Mouse (Mus musculus) kidney, adult 2 months (tissue): ENCODE measurements around the gene Smad6.

Experiments used
- CTCF ChIP-seq: fragments of 200-500 bp; conservative IDR thresholded peaks from 2 replicates; pipeline ENCODE4 v1.5.1; 2011; ENCODE audit warnings: low read depth, mild to moderate bottlenecking, control low read depth, low read length, moderate library complexity, mixed read lengths; ENCODE audit not compliant: insufficient read depth, insufficient read length
- POLR2A ChIP-seq: fragments of 200-500 bp; IDR thresholded peaks from one replicate; pipeline ENCODE4 v1.6.1; 2011; ENCODE audit warnings: low read depth, low read length, control low read depth

DNA sequence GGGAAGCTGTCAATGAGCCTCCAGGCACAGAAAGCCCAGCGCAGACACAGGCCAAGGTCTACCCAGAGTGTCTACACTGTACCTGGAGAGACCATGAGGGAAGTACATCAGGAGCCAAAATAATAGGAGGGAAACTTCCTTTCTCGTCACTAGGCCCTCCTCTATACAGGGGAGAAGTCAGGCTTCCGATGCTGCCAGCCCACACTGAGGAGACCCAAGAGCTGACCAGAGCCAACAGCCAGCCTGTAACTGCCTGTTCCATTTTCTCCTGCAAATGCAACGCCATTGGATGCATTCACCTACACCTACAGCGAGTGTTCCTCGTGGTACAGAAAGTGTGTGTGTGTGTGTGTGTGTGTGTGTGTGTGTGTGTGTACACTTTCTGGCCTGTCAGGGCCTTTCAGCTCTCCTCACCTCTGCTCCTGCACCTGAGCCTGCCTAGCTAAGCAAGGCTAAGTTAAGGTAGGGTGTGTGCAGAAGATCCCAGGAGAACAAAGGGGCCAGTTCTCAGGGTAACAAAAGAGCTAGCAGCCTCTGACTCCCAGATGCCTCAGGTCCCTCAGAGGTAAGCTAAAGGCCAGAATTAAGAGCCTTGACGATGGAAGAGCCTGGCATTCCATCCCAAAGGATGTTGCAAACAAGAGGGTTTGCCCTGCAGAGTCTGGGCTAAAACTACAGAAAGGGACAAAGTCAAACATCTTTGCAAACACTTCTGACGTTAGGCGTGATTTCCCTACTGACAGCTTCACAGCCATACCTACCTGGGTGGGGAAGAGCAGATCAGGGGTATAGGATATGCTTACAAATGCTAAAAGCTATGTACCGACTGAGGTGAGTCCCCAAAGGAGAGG, 2.6 kb downstream of the Smad6 start:
- no peak for TF ChIP-seq POLR2A
- TF ChIP-seq CTCF = no peak
